34 mouse cellular contexts compared by ENCODE assay signal in the genomic region with DNA sequence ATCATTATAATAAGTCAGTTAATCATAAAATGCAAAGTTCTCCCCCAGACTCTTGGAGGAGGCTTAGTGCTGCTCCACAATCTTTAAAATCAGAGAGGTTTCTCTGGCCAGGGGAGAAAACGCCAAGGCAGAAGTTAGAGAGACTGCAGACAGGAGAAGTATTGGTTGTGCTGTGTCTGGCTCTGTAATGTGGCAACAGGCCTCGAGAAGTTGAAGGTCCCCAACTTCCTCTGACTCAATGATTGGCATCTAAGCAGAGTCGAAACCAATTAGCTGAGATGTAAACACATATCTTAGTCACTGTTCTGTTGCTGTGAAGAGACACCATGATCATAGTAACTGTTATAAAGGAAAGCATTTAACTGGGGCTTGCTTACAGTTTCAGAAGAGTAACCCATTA. TPM values are rescaled to one million over a fixed set of nuclear protein-coding genes. Genes with fewer than 3 reads are reported as not detected.
DNase-seq lines count a peak whose midpoint lies in the region; ATAC-seq lines count a peak whose summit lies in the region.
"Had no signal": no experiment of that assay in that cellular context is flagged by ENCODE, and none has a peak within 500 bp of the region (broad histone marks: within the 10 kb centered on the region; RNA-seq: fewer than 3 reads in every experiment).

No protein-coding gene starts in this region.

- no peak overlapping the region for H3K27ac ChIP-seq in hindbrain, embryonic 10.5 days
- H3K27ac ChIP-seq in hindbrain, embryonic 16.5 days (ENCODE audit: low read depth, low read length), result no peak overlapping the region
- H3K27ac ChIP-seq: forebrain, embryonic 10.5 days; forebrain, embryonic 13.5 days; hindbrain, embryonic 13.5 days; hindbrain, postnatal 0 days had no signal

- DNase-seq in lung, postnatal 36 days, result peak; percentile 6
- no peak for DNase-seq in lung, postnatal 25 days (ENCODE audit: low spot score)
- DNase-seq in hindbrain, embryonic 10.5 days (ENCODE audit: low spot score), result no peak
- no peak for DNase-seq in retina, postnatal 1 day
- DNase-seq in c-Kit-positive CD71-positive TER-119-positive erythroid progenitor cells, embryonic 14.5 days (ENCODE audit: low spot score), result no peak
- DNase-seq: adrenal gland, adult 8-10 months; adrenal gland, postnatal 25 days; cerebellum, adult 11 months; cerebellum, adult 2 months; cerebellum, postnatal 10 days; cerebellum, postnatal 36 days; gastrocnemius, postnatal 10 days; gastrocnemius, postnatal 36 days; heart, adult 11 months had no signal

- H3K4me2 ChIP-seq in hindbrain, embryonic 16.5 days (ENCODE audit: low read length), result no peak overlapping the region
- H3K4me2 ChIP-seq: forebrain, embryonic 13.5 days; heart, embryonic 11.5 days; hindbrain, embryonic 13.5 days had no signal

- H3K27me3 ChIP-seq in hindbrain, embryonic 10.5 days (ENCODE audit: insufficient read depth, poor library complexity, severe bottlenecking), result no peaks in the 10 kb centered on the region
- no peaks in the 10 kb centered on the region for H3K27me3 ChIP-seq in hindbrain, embryonic 16.5 days (replicated peaks; ENCODE audit: control insufficient read depth, insufficient read depth, low read length)
- H3K27me3 ChIP-seq: forebrain, embryonic 13.5 days; hindbrain, embryonic 13.5 days had no signal

- peaks cover 8% of the 10 kb centered on the region; the same call in 1 of the 2 replicates for H3K9me3 ChIP-seq in hindbrain, embryonic 10.5 days
- 0 out of 2 replicates have a peak, but pooled peaks cover 3% of the 10 kb centered on the region for H3K9me3 ChIP-seq in hindbrain, embryonic 16.5 days (ENCODE audit: control insufficient read depth, low read length)

- WGBS in hindbrain, embryonic 10.5 days, result 83% methylated on average over 3 of the region's 3 CpGs
- 76% methylated on average over 3 of the region's 3 CpGs for WGBS in hindbrain, embryonic 16.5 days

- no peak overlapping the region for H3K4me3 ChIP-seq in hindbrain, embryonic 10.5 days
- no peak overlapping the region for H3K4me3 ChIP-seq in hindbrain, embryonic 16.5 days (ENCODE audit: low read length)
- H3K4me3 ChIP-seq: forebrain, embryonic 10.5 days; forebrain, embryonic 13.5 days; hindbrain, embryonic 13.5 days had no signal

- peak; percentile 78 for ATAC-seq in granulocyte monocyte progenitor cell, adult 5-6 weeks (replicated peaks; ENCODE audit: poor library complexity, severe bottlenecking)
- ATAC-seq in megakaryocyte progenitor cell, adult 5-6 weeks (replicated peaks; ENCODE audit: poor library complexity), result peak; percentile 85
- no peak for ATAC-seq in hindbrain, embryonic 16.5 days
- ATAC-seq: activated CD4-positive, CD25-positive, alpha-beta regulatory T cell, adult 4 months; CD4-positive, CD25-positive, alpha-beta regulatory T cell, adult 4 months; forebrain, embryonic 13.5 days; forebrain, embryonic 16.5 days; hindbrain, postnatal 0 days had no signal

- H3K9ac ChIP-seq in hindbrain, embryonic 16.5 days (ENCODE audit: low read depth, low read length), result no peak overlapping the region
- H3K9ac ChIP-seq: forebrain, embryonic 13.5 days; hindbrain, embryonic 13.5 days had no signal

- no peaks in the 10 kb centered on the region for H3K36me3 ChIP-seq in hindbrain, embryonic 10.5 days
- H3K36me3 ChIP-seq in hindbrain, embryonic 16.5 days (ENCODE audit: control insufficient read depth, insufficient read depth, low read length), result no peaks in the 10 kb centered on the region
- H3K36me3 ChIP-seq: forebrain, embryonic 10.5 days; hindbrain, embryonic 13.5 days had no signal

- no peaks in the 10 kb centered on the region for H3K4me1 ChIP-seq in hindbrain, embryonic 10.5 days (replicated peaks)
- no peaks in the 10 kb centered on the region for H3K4me1 ChIP-seq in hindbrain, embryonic 16.5 days (ENCODE audit: control insufficient read depth, insufficient read depth, low read depth, low read length)
- H3K4me1 ChIP-seq: forebrain, embryonic 10.5 days; forebrain, embryonic 13.5 days; hindbrain, embryonic 13.5 days had no signal

RNA-seq across cellular contexts. Expression of a gene that starts 6.5 kb away (rescaled TPM):
- not detected in 2 replicates for total RNA-seq in granulocyte monocyte progenitor cell, adult 5-6 weeks (2014; fragmentation: Nextera tagmentation)
- total RNA-seq in granulocyte monocyte progenitor cell, adult 5-6 weeks (2017), result not detected in 2 replicates
- not detected in 2 replicates for total RNA-seq in megakaryocyte progenitor cell, adult 5-6 weeks (2015)
- not detected in 2 replicates for total RNA-seq in megakaryocyte progenitor cell, adult 5-6 weeks (2017)
- polyA plus RNA-seq in hindbrain, embryonic 10.5 days (2016; fragmentation: Nextera tagmentation; extraction: Ambion mirVana), result not detected in 2 replicates
- polyA plus RNA-seq in hindbrain, embryonic 16.5 days (2015; fragmentation: Nextera tagmentation; extraction: Ambion mirVana), result not detected in 2 replicates
- total RNA-seq: adrenal gland, adult 8-10 months; adrenal gland, postnatal 25 days; gastrocnemius, adult 18-20 months; gastrocnemius, postnatal 10 days; gastrocnemius, postnatal 36 days; heart, adult 8-10 months; heart, postnatal 25 days; hematopoietic stem cell, adult 5-6 weeks; hindbrain, postnatal 0 days had no signal
- polyA plus RNA-seq: activated CD4-positive, CD25-positive, alpha-beta regulatory T cell, adult 4 months; C2C12; cerebellum, adult 2 months; embryonic facial prominence, embryonic 11.5 days; forebrain, embryonic 10.5 days; forebrain, embryonic 13.5 days; forebrain, embryonic 16.5 days; heart, embryonic 11.5 days; heart, embryonic 14.5 days; heart, postnatal 0 days; hindbrain, embryonic 13.5 days; hindbrain, postnatal 0 days; intestine, embryonic 14.5 days had no signal
